In the genomic region with DNA sequence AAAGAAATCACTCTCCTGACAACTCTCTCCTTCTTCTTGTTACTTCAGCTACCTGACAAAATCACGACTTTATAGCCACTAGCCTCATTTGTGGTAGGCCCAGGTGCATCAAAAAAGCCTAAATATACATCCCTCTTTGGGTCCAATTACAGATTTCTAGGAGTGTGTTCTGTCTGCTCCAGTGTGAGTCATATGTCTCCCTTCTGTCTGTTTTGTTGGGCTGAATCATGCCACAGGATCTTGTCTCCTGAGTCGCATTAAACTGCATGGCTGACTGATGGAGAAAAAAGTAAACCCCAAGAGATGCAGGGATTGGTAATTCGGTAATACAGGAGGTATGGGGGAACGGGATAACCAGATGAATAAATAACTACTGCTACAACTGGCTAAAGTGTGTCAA, we compare ENCODE assay signal across 14 mouse cellular contexts.
"Had no signal": no experiment of that assay in that cellular context is flagged by ENCODE, and none has a peak within 500 bp of the region (broad histone marks: within the 10 kb centered on the region; RNA-seq: fewer than 3 reads in every experiment).

No protein-coding gene starts in this region.

- DNase-seq: kidney, adult 2 months; kidney, postnatal 25 days; liver; lung, adult 18-20 months; lung, postnatal 10 days; lung, postnatal 36 days; retina, postnatal 1 day; right cerebral cortex, postnatal 4 days; thymus, adult 2 months; thymus, postnatal 25 days had no signal

- ATAC-seq: intestine, postnatal 0 days; liver, embryonic 12.5 days; midbrain, embryonic 13.5 days; midbrain, embryonic 16.5 days had no signal
